Mouse (Mus musculus): ENCODE measurements at regions not wholly inside any gene's neighbourhood (a gene's known extent, or its start where the extent isn't known, plus 50 kb on each side); places are given as distances from the start of the nearest gene placed in this dataset.
A peak's percentile ranks its signal among the peaks of the same experiment; 100 is the strongest.

DNA sequence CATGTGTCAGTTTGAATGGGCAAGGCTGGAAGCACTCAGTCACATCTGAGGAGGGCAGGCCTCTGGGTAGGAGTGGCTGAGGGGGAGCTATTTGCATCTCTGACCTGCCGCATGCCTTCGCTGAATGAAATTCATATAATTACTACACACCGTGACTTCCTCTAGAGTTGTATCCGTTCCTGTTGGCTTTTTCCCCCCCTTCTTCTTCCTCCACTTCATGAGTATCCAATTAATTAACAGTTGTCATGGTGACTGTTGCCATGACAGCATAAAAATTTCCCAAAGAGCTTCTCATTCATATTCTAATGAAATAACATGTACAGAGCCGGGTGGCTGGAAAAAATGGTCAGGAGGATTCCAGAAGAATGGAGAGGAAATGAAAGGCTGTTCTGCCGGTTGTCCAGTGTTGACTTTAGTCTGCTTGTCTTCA is 208.6 kb upstream of the Gm10131 start:
- Histone ChIP-seq H3K27ac (replicated peaks in 1 of 2; ENCODE audit: control insufficient read depth in 1 of 2, insufficient read depth in 1 of 2, low read depth in 2 of 2, low read length in 2 of 2) (no peak overlapping the region), H3K9me3 (ENCODE audit: control insufficient read depth, low read length) (no peaks in the 10 kb centered on the region), H3K36me3 (ENCODE audit: control insufficient read depth, insufficient read depth, low read length) (no peaks in the 10 kb centered on the region), H3K4me1 (ENCODE audit: control insufficient read depth in 2 of 2, insufficient read depth in 2 of 2, low read length in 2 of 2) (no peaks in the 10 kb centered on the region), H3K4me3 (ENCODE audit: control insufficient read depth in 1 of 2, insufficient read depth in 1 of 2, low read depth in 1 of 2, low read length in 2 of 2) (no peak overlapping the region), H3K4me2 (ENCODE audit: low read length) (no peak overlapping the region), H3K9ac (ENCODE audit: low read length) (no peak overlapping the region), H3K27me3 (ENCODE audit: control insufficient read depth, insufficient read depth, low read length) (peaks cover 5% of the 10 kb centered on the region; the same call in 1 of the 2 replicates)
- no peak for ATAC-seq (ENCODE audit: insufficient number of reproducible peaks, insufficient read depth, low FRiP score, low read depth)
- 75% methylated on average over 6 of the region's 6 CpGs for WGBS

DNA sequence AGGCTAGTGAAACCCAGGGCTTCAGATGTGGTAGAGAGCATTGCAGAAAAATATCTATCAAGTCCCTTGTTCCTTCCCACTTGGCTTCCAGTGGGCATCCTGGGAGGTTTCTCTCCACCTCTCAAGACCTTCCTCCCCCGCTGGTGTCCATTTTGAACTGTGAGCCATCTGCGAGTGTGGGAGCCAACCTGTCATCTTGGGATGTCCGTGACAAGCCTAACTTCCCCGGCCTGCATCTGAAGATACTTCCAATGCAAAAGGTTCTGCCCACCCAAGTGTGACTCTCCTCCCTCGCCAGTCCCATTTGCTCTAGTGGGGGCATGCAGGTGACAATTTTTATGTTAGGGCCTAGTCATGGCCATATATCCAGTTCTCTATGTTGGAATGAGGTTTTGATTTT is 208.2 kb upstream of the Gm10131 start:
- H3K27me3 ChIP-seq (ENCODE audit: control insufficient read depth, insufficient read depth, low read length) = peaks cover under 1% of the 10 kb centered on the region; the same call in 1 of the 2 replicates

DNA sequence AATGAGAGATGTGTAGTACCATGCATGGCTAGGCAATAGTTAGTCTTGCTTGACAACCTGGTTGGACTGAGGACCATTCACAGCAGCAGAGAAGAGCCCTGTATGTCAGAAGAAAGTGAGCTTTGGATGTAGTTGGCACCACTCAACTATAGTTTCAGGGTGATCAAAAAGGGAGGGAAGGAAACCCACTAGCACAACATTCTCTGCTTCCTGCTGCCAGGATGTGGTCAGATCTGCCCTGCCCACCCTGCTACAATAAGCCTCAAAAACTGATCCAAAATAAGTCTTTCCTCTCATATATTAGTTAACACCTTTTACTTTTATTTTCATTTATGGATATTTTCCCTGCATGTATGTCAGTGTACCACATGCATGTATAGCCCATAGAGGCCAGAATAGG is 203.7 kb upstream of the Gm10131 start:
- no peak overlapping the region for H3K4me2 ChIP-seq (ENCODE audit: low read length)
- H3K4me1 ChIP-seq (ENCODE audit: control insufficient read depth in 2 of 2, insufficient read depth in 2 of 2, low read length in 2 of 2) = no peaks in the 10 kb centered on the region
- H3K9ac ChIP-seq (ENCODE audit: low read length) = no peak overlapping the region
- no peaks in the 10 kb centered on the region for H3K27me3 ChIP-seq (ENCODE audit: control insufficient read depth, insufficient read depth, low read length)
- no peaks in the 10 kb centered on the region for H3K9me3 ChIP-seq (ENCODE audit: control insufficient read depth, low read length)
- H3K27ac ChIP-seq (replicated peaks in 1 of 2; ENCODE audit: control insufficient read depth in 1 of 2, insufficient read depth in 1 of 2, low read depth in 2 of 2, low read length in 2 of 2) = no peak overlapping the region
- H3K4me3 ChIP-seq (ENCODE audit: control insufficient read depth in 1 of 2, insufficient read depth in 1 of 2, low read depth in 1 of 2, low read length in 2 of 2) = no peak overlapping the region
- H3K36me3 ChIP-seq (ENCODE audit: control insufficient read depth, insufficient read depth, low read length) = no peaks in the 10 kb centered on the region
- no peak for ATAC-seq (ENCODE audit: insufficient number of reproducible peaks, insufficient read depth, low FRiP score, low read depth)

More for the DNA sequence above, 208.2 kb upstream of the Gm10131 start:
- H3K27ac ChIP-seq (replicated peaks in 1 of 2; ENCODE audit: control insufficient read depth in 1 of 2, insufficient read depth in 1 of 2, low read depth in 2 of 2, low read length in 2 of 2) = no peak overlapping the region
- H3K36me3 ChIP-seq (ENCODE audit: control insufficient read depth, insufficient read depth, low read length) = no peaks in the 10 kb centered on the region
- no peak overlapping the region for H3K9ac ChIP-seq (ENCODE audit: low read length)
- H3K4me2 ChIP-seq (ENCODE audit: low read length) = no peak overlapping the region
- H3K9me3 ChIP-seq (ENCODE audit: control insufficient read depth, low read length) = no peaks in the 10 kb centered on the region
- H3K4me3 ChIP-seq (ENCODE audit: control insufficient read depth in 1 of 2, insufficient read depth in 1 of 2, low read depth in 1 of 2, low read length in 2 of 2) = no peak overlapping the region
- no peaks in the 10 kb centered on the region for H3K4me1 ChIP-seq (ENCODE audit: control insufficient read depth in 2 of 2, insufficient read depth in 2 of 2, low read length in 2 of 2)
- ATAC-seq (ENCODE audit: insufficient number of reproducible peaks, insufficient read depth, low FRiP score, low read depth) = no peak
- WGBS = 82% methylated on average over 5 of the region's 5 CpGs

DNA sequence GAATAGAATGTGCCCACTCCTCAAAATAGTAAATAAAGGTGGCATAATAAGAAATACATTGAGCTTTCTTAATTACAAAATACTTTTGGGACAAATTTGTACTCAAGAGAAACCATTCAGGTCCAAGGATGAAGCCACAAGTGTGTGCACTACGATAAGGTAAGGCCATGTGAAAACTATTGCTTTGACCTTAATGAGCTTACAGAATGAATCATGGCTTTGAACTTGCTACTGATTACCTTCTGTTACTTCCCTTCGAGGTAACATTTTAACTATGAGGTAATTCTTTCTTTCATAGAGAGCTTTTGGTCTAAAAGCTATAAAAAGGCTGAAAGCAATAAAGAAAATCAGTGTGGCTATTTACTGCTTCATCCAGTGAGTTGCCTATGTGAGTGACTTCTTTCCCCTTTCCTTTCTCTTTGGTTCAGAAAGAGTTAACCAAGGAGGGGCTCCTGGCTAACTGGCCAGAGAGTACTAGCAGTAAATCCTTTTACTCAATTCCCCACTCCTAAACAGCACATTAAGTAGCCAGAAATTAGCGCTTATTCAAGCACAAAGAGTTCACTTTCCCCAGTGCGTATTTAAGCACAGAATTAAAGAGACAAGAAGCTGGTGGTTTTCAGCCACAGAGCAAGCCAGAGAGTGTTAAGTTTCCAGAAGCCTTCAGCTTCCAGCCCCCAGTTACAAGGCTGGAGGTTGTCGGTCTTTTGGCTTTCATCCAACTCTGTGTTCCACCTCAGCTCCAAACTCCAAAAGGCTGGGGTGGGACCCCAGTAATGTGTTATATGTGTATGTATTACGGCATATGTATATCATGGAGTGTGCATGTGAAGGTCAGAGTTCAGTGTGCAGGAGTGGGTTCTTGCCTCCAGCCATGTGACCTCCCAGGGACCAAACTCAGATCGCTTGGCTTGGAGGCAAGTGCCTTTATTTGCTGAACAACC is 194.3 kb upstream of the Gm10131 start:
- WGBS = 49% methylated on average over 7 of the region's 7 CpGs
- Histone ChIP-seq H3K4me2 (ENCODE audit: low read length) (no peak overlapping the region), H3K36me3 (ENCODE audit: control insufficient read depth, insufficient read depth, low read length) (no peaks in the 10 kb centered on the region)

DNA sequence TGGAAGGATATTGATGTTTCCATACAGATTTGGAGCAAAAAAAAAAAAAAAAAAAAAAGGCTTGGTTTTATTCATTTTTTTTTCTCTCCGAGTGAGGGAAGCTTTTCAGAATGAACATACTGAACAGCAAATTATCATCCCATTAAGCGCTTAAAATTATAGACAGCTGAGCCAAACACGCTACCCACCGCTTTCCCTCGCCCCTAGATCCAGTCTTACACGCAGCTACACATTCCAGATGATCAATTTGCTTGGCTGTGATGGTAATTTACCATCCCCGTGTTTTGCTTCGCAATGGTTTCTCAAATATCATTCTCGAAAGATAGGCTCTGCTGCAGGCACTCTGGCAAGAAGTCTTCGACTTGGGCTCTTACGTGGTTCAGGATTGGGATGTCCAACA is 192.3 kb upstream of the Gm10131 start:
- H3K27ac ChIP-seq (replicated peaks in 1 of 2; ENCODE audit: control insufficient read depth in 1 of 2, insufficient read depth in 1 of 2, low read depth in 2 of 2, low read length in 2 of 2) = no peak overlapping the region
- no peak overlapping the region for H3K4me3 ChIP-seq (ENCODE audit: control insufficient read depth in 1 of 2, insufficient read depth in 1 of 2, low read depth in 1 of 2, low read length in 2 of 2)
- H3K9ac ChIP-seq (ENCODE audit: low read length) = no peak overlapping the region
- no peaks in the 10 kb centered on the region for H3K27me3 ChIP-seq (ENCODE audit: control insufficient read depth, insufficient read depth, low read length)
- peaks cover 7 to 11% of the 10 kb centered on the region in 2 experiments; a peak in 3 of 4 replicates for H3K4me1 ChIP-seq (ENCODE audit: control insufficient read depth in 2 of 2, insufficient read depth in 2 of 2, low read length in 2 of 2)
- H3K9me3 ChIP-seq (ENCODE audit: control insufficient read depth, low read length) = 0 out of 2 replicates have a peak, but pooled peaks cover 3% of the 10 kb centered on the region
- no peaks in the 10 kb centered on the region for H3K36me3 ChIP-seq (ENCODE audit: control insufficient read depth, insufficient read depth, low read length)
- H3K4me2 ChIP-seq (ENCODE audit: low read length) = no peak overlapping the region
- no peak for ATAC-seq (ENCODE audit: insufficient number of reproducible peaks, insufficient read depth, low FRiP score, low read depth)
- WGBS = 89% methylated on average over 11 of the region's 11 CpGs

More for the DNA sequence above, 194.3 kb upstream of the Gm10131 start:
- ATAC-seq (ENCODE audit: insufficient number of reproducible peaks, insufficient read depth, low FRiP score, low read depth) = no peak
- H3K4me3 ChIP-seq (ENCODE audit: control insufficient read depth in 1 of 2, insufficient read depth in 1 of 2, low read depth in 1 of 2, low read length in 2 of 2) = no peak overlapping the region
- H3K9ac ChIP-seq (ENCODE audit: low read length) = no peak overlapping the region
- no peaks in the 10 kb centered on the region for H3K27me3 ChIP-seq (ENCODE audit: control insufficient read depth, insufficient read depth, low read length)
- peaks cover 1 to 3% of the 10 kb centered on the region in 2 experiments; a peak in 3 of 4 replicates for H3K4me1 ChIP-seq (ENCODE audit: control insufficient read depth in 2 of 2, insufficient read depth in 2 of 2, low read length in 2 of 2)
- 0 out of 2 replicates have a peak, but pooled peaks cover 3% of the 10 kb centered on the region for H3K9me3 ChIP-seq (ENCODE audit: control insufficient read depth, low read length)
- H3K27ac ChIP-seq (replicated peaks in 1 of 2; ENCODE audit: control insufficient read depth in 1 of 2, insufficient read depth in 1 of 2, low read depth in 2 of 2, low read length in 2 of 2) = no peak overlapping the region

DNA sequence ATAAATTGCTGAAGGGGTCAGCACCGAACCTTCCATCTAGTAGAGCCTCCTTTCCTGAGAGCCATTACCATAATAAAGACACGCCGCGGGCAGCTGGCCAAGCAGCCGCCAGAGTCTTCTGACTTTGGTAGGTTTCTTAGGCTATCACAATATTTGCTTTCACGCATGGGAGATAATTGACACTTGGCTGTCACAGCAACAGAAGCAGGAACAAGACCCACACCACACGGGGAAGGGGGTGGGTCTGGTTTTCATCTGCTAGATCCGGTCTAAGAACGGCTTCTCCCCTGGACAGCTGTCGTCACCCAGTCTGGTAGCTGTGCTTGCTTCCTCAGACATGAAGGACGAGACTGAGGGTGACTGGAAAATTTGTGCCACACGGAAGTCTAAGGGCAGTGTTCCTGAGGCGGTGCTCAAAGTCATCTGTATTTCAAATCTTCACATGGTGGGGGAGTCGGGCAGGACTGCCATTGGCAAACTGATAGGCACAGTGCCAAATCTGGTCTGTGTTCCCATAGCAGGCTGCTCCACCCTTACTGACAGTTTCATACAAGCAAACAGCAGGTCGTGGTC is 188.9 kb upstream of the Gm10131 start:
- Histone ChIP-seq H3K36me3 (ENCODE audit: control insufficient read depth, insufficient read depth, low read length) (no peaks in the 10 kb centered on the region), H3K4me3 (ENCODE audit: control insufficient read depth in 1 of 2, insufficient read depth in 1 of 2, low read depth in 1 of 2, low read length in 2 of 2) (peak overlapping the region; percentile 13 to 21), H3K4me1 (ENCODE audit: control insufficient read depth in 2 of 2, insufficient read depth in 2 of 2, low read length in 2 of 2) (peaks cover 7 to 11% of the 10 kb centered on the region in 2 experiments; a peak in 3 of 4 replicates), H3K9ac (ENCODE audit: low read length) (peak overlapping the region; percentile 50), H3K4me2 (ENCODE audit: low read length) (peak overlapping the region; percentile 60), H3K9me3 (ENCODE audit: control insufficient read depth, low read length) (no peaks in the 10 kb centered on the region), H3K27ac (replicated peaks in 1 of 2; ENCODE audit: control insufficient read depth in 1 of 2, insufficient read depth in 1 of 2, low read depth in 2 of 2, low read length in 2 of 2) (peak overlapping the region in 1 of 2 experiments; percentile 33; a peak in 2 of 4 replicates), H3K27me3 (ENCODE audit: control insufficient read depth, insufficient read depth, low read length) (no peaks in the 10 kb centered on the region)
- 17% methylated on average over 15 of the region's 15 CpGs for WGBS
- peak; percentile 81; the same call in 1 of the 2 replicates for ATAC-seq (ENCODE audit: insufficient number of reproducible peaks, insufficient read depth, low FRiP score, low read depth)

DNA sequence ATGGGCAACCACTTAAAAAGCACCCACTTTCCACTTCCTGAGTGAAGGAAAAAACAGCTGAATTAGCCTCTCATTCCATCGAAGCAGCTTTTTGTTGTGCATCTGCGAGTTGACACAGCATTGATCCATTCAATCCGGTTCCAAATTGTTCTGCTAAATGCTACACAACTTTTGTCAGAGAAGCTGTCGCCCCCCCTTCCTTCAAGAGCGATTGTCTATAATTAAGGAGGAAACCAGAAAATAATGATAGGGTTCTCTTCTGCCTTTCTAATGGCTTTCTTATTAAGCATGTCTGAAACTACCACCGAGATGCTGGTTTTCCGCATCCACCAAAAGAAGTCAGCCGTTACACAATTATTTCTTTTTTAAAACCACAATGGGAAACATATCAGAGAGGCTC is 183.2 kb upstream of the Gm10131 start:
- Histone ChIP-seq H3K9ac (ENCODE audit: low read length) (no peak overlapping the region), H3K36me3 (ENCODE audit: control insufficient read depth, insufficient read depth, low read length) (no peaks in the 10 kb centered on the region), H3K27ac (replicated peaks in 1 of 2; ENCODE audit: control insufficient read depth in 1 of 2, insufficient read depth in 1 of 2, low read depth in 2 of 2, low read length in 2 of 2) (no peak overlapping the region), H3K27me3 (ENCODE audit: control insufficient read depth, insufficient read depth, low read length) (no peaks in the 10 kb centered on the region), H3K4me1 (ENCODE audit: control insufficient read depth in 2 of 2, insufficient read depth in 2 of 2, low read length in 2 of 2) (no peaks in the 10 kb centered on the region), H3K4me3 (ENCODE audit: control insufficient read depth in 1 of 2, insufficient read depth in 1 of 2, low read depth in 1 of 2, low read length in 2 of 2) (no peak overlapping the region), H3K9me3 (ENCODE audit: control insufficient read depth, low read length) (peaks cover 11% of the 10 kb centered on the region; the same call in 1 of the 2 replicates), H3K4me2 (ENCODE audit: low read length) (no peak overlapping the region)
- ATAC-seq (ENCODE audit: insufficient number of reproducible peaks, insufficient read depth, low FRiP score, low read depth) = no peak
- WGBS = 87% methylated on average over 8 of the region's 8 CpGs

All from heart, embryonic 14.5 days (tissue).